In the genomic region with DNA sequence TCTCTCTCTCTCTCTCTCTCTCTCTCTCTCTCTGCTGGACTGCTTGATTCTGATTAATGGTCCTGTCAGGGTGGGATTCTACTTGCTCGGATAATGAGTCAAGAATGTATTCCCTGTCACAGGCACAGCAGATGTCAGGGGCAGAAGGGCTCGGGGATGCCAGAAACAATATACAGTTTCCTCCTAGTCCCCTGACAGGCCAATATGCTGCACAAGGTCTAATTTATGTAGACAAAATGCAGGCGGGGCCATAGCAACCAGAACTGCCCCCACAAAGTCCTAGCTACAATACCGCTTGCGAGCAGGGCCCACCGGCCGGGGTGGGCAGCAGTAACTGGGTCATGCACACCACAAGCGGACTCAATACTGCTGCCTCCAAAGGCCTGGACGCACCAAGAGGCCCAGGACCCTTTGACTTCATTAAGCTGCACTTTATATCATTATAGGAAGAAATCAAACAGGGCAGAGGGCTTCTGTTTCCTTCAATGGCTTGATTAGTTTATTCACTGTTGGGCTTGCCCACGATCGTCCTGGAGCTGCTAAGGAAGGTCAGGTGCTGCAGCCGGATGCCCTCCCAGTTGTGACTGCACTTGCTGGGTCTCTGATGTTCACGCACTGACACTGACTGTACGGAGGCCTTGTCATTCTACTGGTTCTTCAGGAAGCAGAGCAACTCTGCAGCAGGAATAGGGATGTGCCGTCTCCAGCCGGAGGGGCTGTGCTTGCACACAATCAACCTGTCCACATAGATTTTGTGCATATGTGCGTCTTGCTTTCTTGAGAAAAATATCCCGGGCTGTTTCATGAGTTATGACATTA, we compare ENCODE assay signal across 9 mouse cellular contexts.
A peak's percentile ranks its signal among the peaks of the same experiment; 100 is the strongest.
DNase-seq lines count a peak whose midpoint lies in the region; ATAC-seq and TF ChIP-seq lines count a peak whose summit lies in the region.
"Had no signal": no experiment of that assay in that cellular context is flagged by ENCODE, and none has a peak within 500 bp of the region (broad histone marks: within the 10 kb centered on the region; RNA-seq: fewer than 3 reads in every experiment).

No protein-coding gene starts in this region.

- H3K4me2 ChIP-seq in forebrain, embryonic 16.5 days (ENCODE audit: low read length) = no peak overlapping the region
- H3K4me2 ChIP-seq in midbrain, embryonic 12.5 days (replicated peaks) = no peak overlapping the region
- no peak overlapping the region for H3K4me2 ChIP-seq in stomach, postnatal 0 days (replicated peaks; ENCODE audit: low read depth)
- H3K4me2 ChIP-seq: intestine, embryonic 15.5 days had no signal

- H3K4me3 ChIP-seq in forebrain, embryonic 16.5 days (replicated peaks; ENCODE audit: low read length) = no peak overlapping the region
- H3K4me3 ChIP-seq in midbrain, embryonic 12.5 days = no peak overlapping the region
- H3K4me3 ChIP-seq in stomach, postnatal 0 days (ENCODE audit: low read depth, low read length) = no peak overlapping the region
- H3K4me3 ChIP-seq: intestine, embryonic 15.5 days had no signal

- no peak for TF ChIP-seq EP300 in stomach, postnatal 0 days (optimal IDR thresholded peaks at IDR 0.05)

- H3K27ac ChIP-seq in forebrain, embryonic 16.5 days (ENCODE audit: low read length) = no peak overlapping the region
- no peak overlapping the region for H3K27ac ChIP-seq in midbrain, embryonic 12.5 days (replicated peaks)
- H3K27ac ChIP-seq in stomach, postnatal 0 days (replicated peaks) = no peak overlapping the region
- H3K27ac ChIP-seq: intestine, embryonic 15.5 days had no signal

- no peak for TF ChIP-seq CTCF in stomach, postnatal 0 days (IDR thresholded peaks at IDR 0.05; ENCODE audit: low read depth)

- H3K27me3 ChIP-seq in forebrain, embryonic 16.5 days (replicated peaks; ENCODE audit: control insufficient read depth, insufficient read depth, low read length) = no peaks in the 10 kb centered on the region
- no peaks in the 10 kb centered on the region for H3K27me3 ChIP-seq in midbrain, embryonic 12.5 days
- H3K27me3 ChIP-seq in stomach, postnatal 0 days (ENCODE audit: control insufficient read depth, insufficient read depth, low read length) = no peaks in the 10 kb centered on the region
- H3K27me3 ChIP-seq: intestine, embryonic 15.5 days had no signal

- H3K4me1 ChIP-seq in forebrain, embryonic 16.5 days (replicated peaks; ENCODE audit: control insufficient read depth, insufficient read depth, low read length) = peaks cover 9% of the 10 kb centered on the region
- H3K4me1 ChIP-seq in midbrain, embryonic 12.5 days = peaks cover 13% of the 10 kb centered on the region
- no peaks in the 10 kb centered on the region for H3K4me1 ChIP-seq in stomach, postnatal 0 days (replicated peaks; ENCODE audit: control insufficient read depth, insufficient read depth)

- 57% methylated on average over 18 of the region's 18 CpGs for WGBS in forebrain, embryonic 16.5 days
- WGBS in midbrain, embryonic 12.5 days = 69% methylated on average over 18 of the region's 18 CpGs
- 54% methylated on average over 18 of the region's 18 CpGs for WGBS in stomach, postnatal 0 days

- H3K9ac ChIP-seq in forebrain, embryonic 16.5 days (replicated peaks; ENCODE audit: low read depth, low read length) = no peak overlapping the region
- H3K9ac ChIP-seq in midbrain, embryonic 12.5 days (replicated peaks) = no peak overlapping the region
- H3K9ac ChIP-seq in stomach, postnatal 0 days (ENCODE audit: low read length) = no peak overlapping the region
- H3K9ac ChIP-seq: intestine, embryonic 15.5 days had no signal

- H3K9me3 ChIP-seq in forebrain, embryonic 16.5 days (ENCODE audit: control insufficient read depth, low read length) = no peaks in the 10 kb centered on the region
- H3K9me3 ChIP-seq in midbrain, embryonic 12.5 days = no peaks in the 10 kb centered on the region
- no peaks in the 10 kb centered on the region for H3K9me3 ChIP-seq in stomach, postnatal 0 days (ENCODE audit: control insufficient read depth, low read length)
- H3K9me3 ChIP-seq: intestine, embryonic 15.5 days had no signal

- no peaks in the 10 kb centered on the region for H3K36me3 ChIP-seq in forebrain, embryonic 16.5 days (ENCODE audit: control insufficient read depth, insufficient read depth)
- H3K36me3 ChIP-seq in midbrain, embryonic 12.5 days = no peaks in the 10 kb centered on the region
- no peaks in the 10 kb centered on the region for H3K36me3 ChIP-seq in stomach, postnatal 0 days (ENCODE audit: control insufficient read depth, insufficient read depth, low read length)
- H3K36me3 ChIP-seq: intestine, embryonic 15.5 days had no signal

- peak; percentile 26 for DNase-seq in kidney, postnatal 10 days
- no peak for DNase-seq in kidney, adult 18-20 months
- no peak for DNase-seq in stomach, postnatal 0 days (ENCODE audit: low spot score)
- no peak for DNase-seq in Muller cell, postnatal 12 days (ENCODE audit: inconsistent ontology term)

- peak; percentile 86 for ATAC-seq in forebrain, embryonic 16.5 days
- ATAC-seq in midbrain, embryonic 12.5 days (ENCODE audit: low FRiP score, low read depth) = peak; percentile 82
- ATAC-seq in stomach, postnatal 0 days (ENCODE audit: low FRiP score, low TSS enrichment) = peak; percentile 8; the same call in 1 of the 2 replicates
- no peak for ATAC-seq in inflammation-experienced regulatory T-cells, adult 6 months
- ATAC-seq in cerebellum, adult (ENCODE audit: insufficient number of reproducible peaks, low FRiP score, low TSS enrichment) = no peak
- ATAC-seq: intestine, embryonic 15.5 days had no signal

Comparison
In these comparisons a context has a peak if more than half of its experiments do, and no peak if none do; other contexts are left out.
1. ATAC-seq: peak in forebrain, embryonic 16.5 days (single experiment), midbrain, embryonic 12.5 days (single experiment) and stomach, postnatal 0 days (single experiment); none in inflammation-experienced regulatory T-cells, adult 6 months (single experiment) and cerebellum, adult (single experiment).